Comparison of ENCODE assay signal across 13 mouse cellular contexts in genomic region chr5:38813391-38814109, GRCm38 (mm10).
DNase-seq lines count a peak whose midpoint lies in the region; ATAC-seq lines count a peak whose summit lies in the region.
"Had no signal": no experiment of that assay in that cellular context is flagged by ENCODE, and none has a peak within 500 bp of the region (broad histone marks: within the 10 kb centered on the region; RNA-seq: fewer than 3 reads in every experiment).

No protein-coding gene starts in this region.

- 26% methylated on average over 9 of the region's 9 CpGs for WGBS in kidney, embryonic 16.5 days
- WGBS in embryonic facial prominence, embryonic 11.5 days = 37% methylated on average over 9 of the region's 9 CpGs
- 17% methylated on average over 9 of the region's 9 CpGs for WGBS in forebrain, embryonic 14.5 days
- 60% methylated on average over 9 of the region's 9 CpGs for WGBS in midbrain, embryonic 14.5 days

- no peak overlapping the region for H3K4me3 ChIP-seq in kidney, embryonic 16.5 days (ENCODE audit: low read length)
- no peak overlapping the region for H3K4me3 ChIP-seq in embryonic facial prominence, embryonic 11.5 days (ENCODE audit: low read depth, low read length)
- no peak overlapping the region for H3K4me3 ChIP-seq in forebrain, embryonic 14.5 days (ENCODE audit: low read depth, low read length)
- H3K4me3 ChIP-seq in midbrain, embryonic 14.5 days (replicated peaks; ENCODE audit: low read depth, low read length) = no peak overlapping the region
- H3K4me3 ChIP-seq: erythroblast, embryonic 14.5 days had no signal

- H3K9ac ChIP-seq in kidney, embryonic 16.5 days (replicated peaks; ENCODE audit: low read length) = no peak overlapping the region
- H3K9ac ChIP-seq in embryonic facial prominence, embryonic 11.5 days (replicated peaks; ENCODE audit: low read length) = no peak overlapping the region
- no peak overlapping the region for H3K9ac ChIP-seq in forebrain, embryonic 14.5 days (ENCODE audit: low read length)
- H3K9ac ChIP-seq in midbrain, embryonic 14.5 days (replicated peaks; ENCODE audit: low read length) = no peak overlapping the region
- H3K9ac ChIP-seq: lung, embryonic 14.5 days had no signal

- no peak overlapping the region for H3K27ac ChIP-seq in kidney, embryonic 16.5 days (ENCODE audit: low read length)
- no peak overlapping the region for H3K27ac ChIP-seq in embryonic facial prominence, embryonic 11.5 days (replicated peaks; ENCODE audit: low read depth, low read length)
- peak overlapping the region; percentile 21; the same call in 1 of the 2 replicates for H3K27ac ChIP-seq in forebrain, embryonic 14.5 days (ENCODE audit: low read depth, low read length)
- no peak overlapping the region for H3K27ac ChIP-seq in midbrain, embryonic 14.5 days (replicated peaks; ENCODE audit: low read depth, low read length)

- no peaks in the 10 kb centered on the region for H3K27me3 ChIP-seq in kidney, embryonic 16.5 days (ENCODE audit: insufficient read depth, low read length)
- H3K27me3 ChIP-seq in embryonic facial prominence, embryonic 11.5 days (ENCODE audit: control insufficient read depth, insufficient read depth, low read length) = no peaks in the 10 kb centered on the region
- H3K27me3 ChIP-seq in forebrain, embryonic 14.5 days (replicated peaks; ENCODE audit: control insufficient read depth, insufficient read depth, low read length) = no peaks in the 10 kb centered on the region
- H3K27me3 ChIP-seq in midbrain, embryonic 14.5 days (ENCODE audit: control insufficient read depth, insufficient read depth, low read length) = no peaks in the 10 kb centered on the region
- H3K27me3 ChIP-seq: Patski had no signal

- intact Hi-C loops in left cerebral cortex, postnatal 25 days (cut with DNase I) = no loop called here

- H3K9me3 ChIP-seq in kidney, embryonic 16.5 days (ENCODE audit: low read length) = no peaks in the 10 kb centered on the region
- no peaks in the 10 kb centered on the region for H3K9me3 ChIP-seq in embryonic facial prominence, embryonic 11.5 days (replicated peaks; ENCODE audit: control insufficient read depth, low read length)
- no peaks in the 10 kb centered on the region for H3K9me3 ChIP-seq in forebrain, embryonic 14.5 days (replicated peaks; ENCODE audit: control insufficient read depth, low read length)
- H3K9me3 ChIP-seq in midbrain, embryonic 14.5 days (ENCODE audit: control insufficient read depth, low read length) = no peaks in the 10 kb centered on the region

- ATAC-seq in kidney, embryonic 16.5 days (ENCODE audit: low FRiP score, low TSS enrichment) = peak; percentile 50; the same call in 1 of the 2 replicates
- ATAC-seq in embryonic facial prominence, embryonic 11.5 days (replicated peaks; ENCODE audit: insufficient number of reproducible peaks, low FRiP score, low TSS enrichment, low read depth) = 0 out of 2 replicates have a peak, but pooled peaks have one; percentile 49
- peak; percentile 86 for ATAC-seq in forebrain, embryonic 14.5 days
- ATAC-seq in midbrain, embryonic 14.5 days (ENCODE audit: low FRiP score, low TSS enrichment) = no peak; the same call in 1 of the 2 replicates
- ATAC-seq: Patski had no signal

- H3K4me2 ChIP-seq in kidney, embryonic 16.5 days (replicated peaks; ENCODE audit: low read depth, low read length) = no peak overlapping the region
- no peak overlapping the region for H3K4me2 ChIP-seq in embryonic facial prominence, embryonic 11.5 days (ENCODE audit: low read depth, low read length)
- H3K4me2 ChIP-seq in forebrain, embryonic 14.5 days (ENCODE audit: low read length) = peak overlapping the region; percentile 33
- H3K4me2 ChIP-seq in midbrain, embryonic 14.5 days (ENCODE audit: low read length) = no peak overlapping the region
- H3K4me2 ChIP-seq: lung, embryonic 14.5 days had no signal

- H3K4me1 ChIP-seq in kidney, embryonic 16.5 days (ENCODE audit: insufficient read depth, low read length) = peaks cover 19% of the 10 kb centered on the region
- 0 out of 2 replicates have a peak, but pooled peaks cover 6% of the 10 kb centered on the region for H3K4me1 ChIP-seq in embryonic facial prominence, embryonic 11.5 days (ENCODE audit: control insufficient read depth, insufficient read depth, low read length)
- H3K4me1 ChIP-seq in forebrain, embryonic 14.5 days (ENCODE audit: control insufficient read depth, insufficient read depth, low read length) = peaks cover 15% of the 10 kb centered on the region
- H3K4me1 ChIP-seq in midbrain, embryonic 14.5 days (ENCODE audit: control insufficient read depth, insufficient read depth, low read length) = peaks cover 6% of the 10 kb centered on the region; the same call in 1 of the 2 replicates

- no peaks in the 10 kb centered on the region for H3K36me3 ChIP-seq in kidney, embryonic 16.5 days (ENCODE audit: insufficient read depth, low read length)
- H3K36me3 ChIP-seq in embryonic facial prominence, embryonic 11.5 days (replicated peaks; ENCODE audit: control insufficient read depth, insufficient read depth, low read depth, low read length) = no peaks in the 10 kb centered on the region
- no peaks in the 10 kb centered on the region for H3K36me3 ChIP-seq in forebrain, embryonic 14.5 days (ENCODE audit: control insufficient read depth, insufficient read depth, low read length)
- no peaks in the 10 kb centered on the region for H3K36me3 ChIP-seq in midbrain, embryonic 14.5 days (ENCODE audit: control insufficient read depth, insufficient read depth, low read length)

- no peak for DNase-seq in kidney, postnatal 14 days
- DNase-seq in embryonic facial prominence, embryonic 11.5 days (ENCODE audit: low spot score) = peak; percentile 61
- peak; percentile 88 for DNase-seq in forebrain, embryonic 14.5 days (ENCODE audit: low spot score)
- peak; percentile 31 for DNase-seq in midbrain, embryonic 14.5 days
- DNase-seq in left cerebral cortex, postnatal 25 days (ENCODE audit: low spot score in 2 of 2) = no peak
- DNase-seq in adrenal gland, adult 18-20 months (ENCODE audit: low spot score in 2 of 2) = no peak
- DNase-seq: adrenal gland, postnatal 25 days; cerebellum, adult 18-20 months; gastrocnemius, postnatal 14 days; lung, embryonic 14.5 days had no signal

Comparison
In these comparisons a context has a peak if more than half of its experiments do, and no peak if none do; other contexts are left out.
1. DNase-seq: peak in embryonic facial prominence, embryonic 11.5 days (single experiment), forebrain, embryonic 14.5 days (single experiment) and midbrain, embryonic 14.5 days (single experiment); none in kidney, postnatal 14 days (single experiment), left cerebral cortex, postnatal 25 days (0 of 2) and adrenal gland, adult 18-20 months (0 of 2).